Mouse (Mus musculus) erythroblast, embryonic 14.5 days (primary cell): Measurements from ENCODE around the gene Ppp1r26. TPM values are rescaled to one million over a fixed set of nuclear protein-coding genes. Genes with fewer than 3 reads are reported as not detected.
A peak's percentile ranks its signal among the peaks of the same experiment; 100 is the strongest.

Experiments used
- H3K27me3 ChIP-seq: 2 replicates; pipeline ENCODE4 v1.6.1; 2012; ENCODE audit warnings: inconsistent platforms; ENCODE audit not compliant: control insufficient read depth
- H3K36me3 ChIP-seq: 2 replicates; pipeline ENCODE4 v1.6.1; 2012; ENCODE audit warnings: mild to moderate bottlenecking, inconsistent platforms; ENCODE audit not compliant: control insufficient read depth
- H3K4me1 ChIP-seq: 2 replicates; pipeline ENCODE4 v1.6.1; 2012; ENCODE audit warnings: inconsistent platforms; ENCODE audit not compliant: control insufficient read depth
- H3K4me3 ChIP-seq: replicated peaks from 2 replicates; pipeline ENCODE3; 2012; ENCODE audit warnings: moderate library complexity, mild to moderate bottlenecking, inconsistent platforms
- H3K9me3 ChIP-seq: 2 replicates; pipeline ENCODE4 v1.6.1; 2012; ENCODE audit warnings: low read length, inconsistent platforms, mixed read lengths; ENCODE audit not compliant: control insufficient read depth
- GATA1 ChIP-seq: IDR thresholded peaks from 2 replicates; pipeline ENCODE4 v1.6.1; 2012; ENCODE audit warnings: low read length, inconsistent platforms, mixed read lengths
- TAL1 ChIP-seq: IDR thresholded peaks from 3 replicates; pipeline ENCODE4 v1.6.1; 2012; ENCODE audit warnings: low read length, inconsistent platforms, mixed read lengths
- polyA plus RNA-seq: library from polyadenylated mRNA; stranded (reverse); fragments of >175 nt; gene quantifications from 2 replicates; pipeline ENCODE4 v1.2.3, GENCODE M21; 2012

The Ppp1r26 gene
- 0.01 TPM in 1 of 2 replicates, not detected in the other for polyA plus RNA-seq

DNA sequence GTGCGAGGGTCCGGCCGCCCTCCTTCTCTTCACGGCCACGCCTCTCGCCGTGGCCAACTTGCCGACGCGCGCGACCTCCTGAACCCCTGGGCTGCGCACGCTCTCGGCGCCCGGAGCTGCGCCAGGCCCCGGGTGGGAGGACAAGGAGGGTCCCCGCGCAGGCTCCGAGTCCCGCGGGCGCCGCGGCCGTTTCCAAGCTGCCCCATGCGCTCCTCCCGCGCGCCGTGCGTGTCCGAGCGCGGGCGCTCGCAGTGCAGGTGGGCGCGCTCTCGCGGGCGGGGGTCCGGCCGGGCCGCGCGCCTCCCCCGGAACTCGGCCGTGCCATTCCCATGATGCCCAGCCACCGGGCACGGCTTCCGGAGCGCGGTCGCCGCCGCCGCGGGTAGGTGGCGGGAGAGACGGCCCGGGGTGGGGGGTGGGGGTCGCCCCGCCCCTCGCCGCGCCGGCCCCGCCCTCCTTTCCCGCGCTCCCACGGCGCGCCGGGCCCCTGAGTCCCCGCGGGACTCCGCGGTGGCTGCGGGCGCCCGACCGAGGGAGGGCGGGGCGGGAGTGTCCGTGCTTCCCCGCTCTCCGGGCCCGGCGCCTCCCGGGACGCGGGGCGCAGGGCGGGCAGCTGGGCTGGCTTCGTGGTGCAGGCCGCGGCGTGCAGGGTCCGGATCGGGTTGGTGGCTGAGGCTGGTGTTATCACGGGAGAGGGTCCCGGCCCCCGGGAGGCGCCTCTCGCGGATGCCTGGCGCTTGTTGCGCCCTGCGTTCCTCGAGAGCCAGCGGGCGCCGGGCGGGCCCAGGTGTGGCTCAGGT is at the start of gene Ppp1r26:
TSS of gene Ppp1r26 (plus strand) at position 286 of the 800 bp plus-strand sequence.
- Histone ChIP-seq H3K4me1 (no peaks in the 10 kb centered on the region), H3K4me3 (peak within 1 kb of the TSS; percentile 37), H3K27me3 (peaks cover 44% of the 10 kb centered on the region)

DNA sequence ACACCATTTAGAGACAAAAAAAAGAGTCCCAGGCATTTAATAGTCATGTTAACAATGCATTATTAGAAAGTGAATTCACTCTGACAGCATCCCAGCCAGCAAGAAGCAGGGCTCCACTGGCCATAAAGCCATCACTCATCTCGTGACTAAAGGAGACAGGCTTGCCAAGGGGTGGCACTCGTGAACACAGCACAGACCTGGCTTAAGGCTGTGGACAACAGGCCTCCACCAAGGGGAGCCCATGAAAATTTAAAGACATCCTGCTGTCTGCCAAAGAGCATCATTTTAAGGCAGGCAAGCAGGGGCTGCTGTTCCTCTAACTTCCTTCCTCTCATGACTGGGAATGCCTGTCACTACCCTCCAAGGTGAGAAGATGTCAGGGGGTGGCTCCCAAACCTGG is 49.7 kb upstream of the Ppp1r26 start:
- Histone ChIP-seq H3K9me3 (no peaks in the 10 kb centered on the region), H3K4me3 (no peak overlapping the region), H3K27me3 (peaks cover 7% of the 10 kb centered on the region), H3K36me3 (no peaks in the 10 kb centered on the region), H3K4me1 (no peaks in the 10 kb centered on the region)
- TF ChIP-seq TAL1 (no peak), GATA1 (no peak)

More for the DNA sequence above, at the start of gene Ppp1r26:
- Histone ChIP-seq H3K9me3 (no peaks in the 10 kb centered on the region), H3K36me3 (no peaks in the 10 kb centered on the region)
- TF ChIP-seq GATA1, result no peak
- no peak for TF ChIP-seq TAL1

- Histone ChIP-seq H3K27me3 (peaks cover 9% of the 10 kb centered on the region), H3K9me3 (no peaks in the 10 kb centered on the region), H3K4me1 (no peaks in the 10 kb centered on the region), H3K4me3 (no peak overlapping the region), H3K36me3 (no peaks in the 10 kb centered on the region)
- TF ChIP-seq GATA1, result no peak
- no peak for TF ChIP-seq TAL1
Observed at GRCm38 (mm10) chr2:28397417-28398119, 49.0 kb upstream of the Ppp1r26 start.

DNA sequence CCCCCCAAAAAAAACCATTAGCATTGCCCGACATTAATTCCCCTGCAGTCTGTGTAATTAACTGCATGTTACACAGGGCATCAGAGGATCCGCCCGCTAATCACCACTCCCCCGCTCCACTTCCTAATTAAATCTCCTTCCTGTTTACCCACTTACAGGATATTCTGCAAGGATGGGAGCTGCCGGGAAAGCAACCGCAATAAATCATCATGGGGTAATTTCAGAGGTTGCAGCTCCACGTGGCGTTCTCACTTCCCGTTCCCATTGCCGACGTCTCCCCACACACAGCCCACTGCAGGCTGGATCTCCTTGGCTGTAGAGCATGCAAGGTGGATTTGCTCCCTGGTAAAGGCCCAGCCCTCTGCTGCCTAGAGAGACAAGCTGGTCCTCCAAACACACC is 45.0 kb upstream of the Ppp1r26 start:
- Histone ChIP-seq H3K9me3 (no peaks in the 10 kb centered on the region), H3K4me1 (no peaks in the 10 kb centered on the region), H3K27me3 (peaks cover 9% of the 10 kb centered on the region), H3K4me3 (no peak overlapping the region), H3K36me3 (no peaks in the 10 kb centered on the region)
- no peak for TF ChIP-seq TAL1
- TF ChIP-seq GATA1, result no peak

DNA sequence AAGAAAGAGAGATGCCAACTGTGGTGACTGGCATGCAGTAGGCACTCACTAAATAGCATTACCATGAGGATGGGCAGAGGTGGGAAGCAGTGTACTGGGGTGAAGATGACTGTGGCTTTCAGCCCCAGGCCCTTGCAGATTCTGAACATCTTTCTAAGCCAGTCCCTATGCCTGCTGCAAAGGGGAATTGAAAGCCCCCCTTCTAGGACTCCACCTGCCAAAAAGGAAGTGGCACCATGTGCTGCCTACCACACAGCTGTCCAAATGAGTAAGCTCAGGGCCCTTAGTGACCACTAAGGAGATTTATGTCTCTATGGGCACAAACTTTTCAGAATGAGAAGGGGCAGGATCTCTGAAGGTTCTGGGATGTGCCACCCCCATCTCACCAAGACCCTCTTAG is 44.5 kb upstream of the Ppp1r26 start:
- Histone ChIP-seq H3K9me3 (no peaks in the 10 kb centered on the region), H3K27me3 (peaks cover 9% of the 10 kb centered on the region), H3K4me1 (no peaks in the 10 kb centered on the region), H3K4me3 (no peak overlapping the region), H3K36me3 (no peaks in the 10 kb centered on the region)
- no peak for TF ChIP-seq TAL1
- no peak for TF ChIP-seq GATA1

- H3K9me3 ChIP-seq, result no peaks in the 10 kb centered on the region
- TF ChIP-seq TAL1 (no peak), GATA1 (no peak)
- H3K27me3 ChIP-seq, result no peaks in the 10 kb centered on the region
- H3K36me3 ChIP-seq, result no peaks in the 10 kb centered on the region
- no peaks in the 10 kb centered on the region for H3K4me1 ChIP-seq
- H3K4me3 ChIP-seq, result no peak overlapping the region
Observed at GRCm38 (mm10) chr2:28407796-28408195, 38.8 kb upstream of the Ppp1r26 start.

DNA sequence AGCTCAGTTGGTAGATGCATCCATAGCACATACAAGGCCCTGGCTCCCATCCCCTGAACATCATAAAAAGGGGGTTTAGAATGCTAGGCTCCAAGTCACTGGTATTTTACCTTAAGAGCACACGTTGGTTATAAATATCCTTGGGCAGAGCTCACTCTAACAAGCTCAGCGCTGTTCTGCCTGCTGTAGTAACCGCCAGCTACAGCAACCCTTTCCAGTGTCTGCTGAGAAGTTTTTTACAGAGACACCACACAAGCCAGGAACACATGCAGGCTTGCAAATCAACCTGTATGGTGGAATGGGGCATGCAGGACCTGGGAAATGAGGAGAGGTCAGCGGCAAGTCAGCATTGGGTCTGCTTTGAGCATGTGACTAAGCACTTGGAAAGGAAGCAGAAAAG is 37.5 kb upstream of the Ppp1r26 start:
- H3K36me3 ChIP-seq, result no peaks in the 10 kb centered on the region
- H3K9me3 ChIP-seq, result no peaks in the 10 kb centered on the region
- H3K4me3 ChIP-seq, result no peak overlapping the region
- TF ChIP-seq TAL1 (no peak), GATA1 (no peak)
- no peaks in the 10 kb centered on the region for H3K4me1 ChIP-seq
- no peaks in the 10 kb centered on the region for H3K27me3 ChIP-seq

- no peak for TF ChIP-seq TAL1
- no peak for TF ChIP-seq GATA1
- H3K36me3 ChIP-seq, result no peaks in the 10 kb centered on the region
- no peaks in the 10 kb centered on the region for H3K27me3 ChIP-seq
Observed at GRCm38 (mm10) chr2:28409566-28409965, 37.0 kb upstream of the Ppp1r26 start.

GRCm38 (mm10) chr2:28412936-28413335 is 33.7 kb upstream of the Ppp1r26 start:
- Histone ChIP-seq H3K4me1 (no peaks in the 10 kb centered on the region; the same call in 1 of the 2 replicates), H3K4me3 (no peak overlapping the region), H3K27me3 (no peaks in the 10 kb centered on the region), H3K36me3 (no peaks in the 10 kb centered on the region), H3K9me3 (no peaks in the 10 kb centered on the region)
- TF ChIP-seq GATA1 (no peak), TAL1 (no peak)

More at GRCm38 (mm10) chr2:28409566-28409965, 37.0 kb upstream of the Ppp1r26 start:
- Histone ChIP-seq H3K4me1 (no peaks in the 10 kb centered on the region), H3K4me3 (no peak overlapping the region), H3K9me3 (no peaks in the 10 kb centered on the region)
